Mouse (Mus musculus): Measurements from ENCODE around the gene Itgb8. TPM values are rescaled to one million over a fixed set of nuclear protein-coding genes. Genes with fewer than 3 reads are reported as not detected.

Itgb8 gene
- total RNA-seq (2014; fragmentation: Nextera tagmentation) (not detected in 2 replicates), total RNA-seq (2017) (not detected in 2 replicates)

DNA sequence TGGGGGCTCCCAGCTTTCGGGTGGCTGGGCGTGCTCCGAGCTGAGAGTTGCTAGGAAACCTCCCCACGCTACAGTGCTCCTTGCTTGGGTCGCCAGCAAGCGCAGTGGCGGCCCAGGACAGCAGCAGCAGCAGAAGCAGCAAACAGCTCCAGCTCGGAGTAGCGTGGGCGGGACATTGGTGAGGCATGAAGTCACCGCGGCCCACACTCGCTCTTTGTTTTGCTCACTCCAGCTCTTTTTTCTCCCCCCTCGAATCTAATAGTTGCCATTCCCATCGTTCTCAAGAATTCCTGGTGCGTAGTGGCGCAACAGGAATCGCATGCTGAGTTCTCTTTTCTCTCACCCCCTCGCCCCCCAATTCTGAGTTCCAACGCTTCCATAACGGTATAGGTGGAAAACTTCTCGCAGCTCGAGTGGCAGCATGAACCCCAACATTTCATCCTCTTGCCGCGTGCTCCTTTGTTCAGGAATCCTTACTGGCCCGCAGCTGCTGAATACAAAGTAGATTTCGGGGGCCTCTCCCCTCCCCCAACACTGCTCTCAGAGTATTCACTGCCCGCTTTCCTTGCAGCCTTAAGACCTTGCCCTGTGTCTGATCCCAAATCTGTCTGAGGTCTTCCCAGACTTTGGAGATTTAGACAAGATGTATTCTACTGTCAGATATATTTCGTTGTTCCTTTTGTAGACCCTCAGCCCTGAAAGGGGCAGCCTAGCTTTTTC is at the start of gene Itgb8:
Itgb8 (minus strand) TSS at position 107 of the 720 bp plus-strand sequence.
- ATAC-seq (replicated peaks; ENCODE audit: poor library complexity, severe bottlenecking), result peak; percentile 80

DNA sequence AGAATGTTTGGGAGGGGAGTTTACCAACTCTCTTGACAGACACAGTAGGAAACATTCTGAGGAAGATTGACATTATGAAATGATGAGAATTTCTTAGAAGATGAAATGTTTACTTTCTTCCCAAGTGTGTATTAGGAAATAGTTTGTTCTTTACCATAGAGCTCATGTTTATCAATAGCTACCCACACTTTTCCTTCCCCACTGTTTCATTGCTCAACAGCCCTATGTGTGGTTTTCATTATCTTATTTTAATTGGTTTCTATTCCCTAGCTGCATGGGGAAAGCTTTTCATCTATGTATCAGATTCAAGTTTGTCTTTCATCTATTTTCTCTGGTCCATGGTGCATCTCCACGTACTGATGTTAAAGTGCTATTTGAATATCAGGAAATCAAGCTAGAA is 37.7 kb upstream of the Itgb8 start:
- peak; percentile 95 for ATAC-seq (replicated peaks; ENCODE audit: poor library complexity, severe bottlenecking)

DNA sequence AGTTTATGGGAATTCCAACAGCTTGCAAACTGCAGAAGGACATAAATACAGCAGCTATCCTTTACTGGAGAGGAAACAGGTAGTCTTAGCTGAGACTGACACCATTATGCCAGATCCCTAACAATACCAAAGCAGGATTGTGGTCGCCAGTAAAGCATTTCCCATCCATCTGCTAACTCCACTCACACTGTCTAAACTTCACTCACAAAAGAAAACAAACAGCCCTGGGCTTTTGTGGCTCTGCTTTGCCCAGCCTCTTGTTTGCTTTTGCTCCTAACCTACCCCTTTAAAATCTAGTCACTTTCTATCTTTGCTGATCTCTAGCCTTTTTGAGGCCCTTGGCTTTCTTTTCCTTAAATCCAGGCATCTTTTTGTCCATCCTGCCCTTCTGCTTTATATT is 35.0 kb upstream of the Itgb8 start:
- ATAC-seq (replicated peaks; ENCODE audit: poor library complexity, severe bottlenecking), result no peak

DNA sequence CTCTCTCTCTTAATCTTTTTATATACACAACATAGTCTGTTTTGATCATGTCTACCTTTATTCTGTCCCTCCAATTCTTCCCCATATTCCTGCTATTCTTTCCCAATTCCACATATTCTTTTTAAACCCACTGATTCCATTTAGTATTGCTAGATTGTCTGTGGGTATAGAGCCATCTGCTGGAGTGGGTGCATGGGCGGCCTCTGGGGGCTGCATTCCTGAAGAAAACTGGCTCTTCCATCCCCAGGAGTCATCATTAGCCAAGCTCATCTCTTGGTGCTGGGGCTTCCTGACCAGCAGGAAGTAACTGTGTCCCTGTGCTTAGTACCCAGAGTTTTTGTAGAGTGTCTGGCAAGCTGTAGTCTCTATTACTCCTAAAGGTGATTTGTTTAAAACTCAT is 33.4 kb upstream of the Itgb8 start:
- no peak for ATAC-seq (replicated peaks; ENCODE audit: poor library complexity, severe bottlenecking)

DNA sequence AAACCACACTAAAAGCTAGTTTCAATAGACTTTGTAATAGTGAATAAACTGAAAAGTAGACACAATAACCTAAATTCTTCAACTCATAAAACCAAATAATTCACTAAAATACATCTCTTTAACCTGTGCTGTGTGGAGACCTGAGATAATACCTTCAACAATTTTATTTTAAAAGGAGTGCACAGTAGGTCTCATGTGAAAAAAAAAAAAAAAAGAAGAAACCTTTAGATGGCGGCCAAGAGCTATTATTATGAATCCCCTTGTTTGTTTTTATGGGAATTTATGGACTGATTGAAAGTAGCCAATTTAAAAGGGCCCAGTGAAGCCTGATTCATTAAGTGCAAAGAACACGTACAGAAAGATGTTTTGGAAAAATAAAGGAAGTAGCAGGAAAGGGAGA is 31.4 kb upstream of the Itgb8 start:
- ATAC-seq (replicated peaks; ENCODE audit: poor library complexity, severe bottlenecking), result no peak

DNA sequence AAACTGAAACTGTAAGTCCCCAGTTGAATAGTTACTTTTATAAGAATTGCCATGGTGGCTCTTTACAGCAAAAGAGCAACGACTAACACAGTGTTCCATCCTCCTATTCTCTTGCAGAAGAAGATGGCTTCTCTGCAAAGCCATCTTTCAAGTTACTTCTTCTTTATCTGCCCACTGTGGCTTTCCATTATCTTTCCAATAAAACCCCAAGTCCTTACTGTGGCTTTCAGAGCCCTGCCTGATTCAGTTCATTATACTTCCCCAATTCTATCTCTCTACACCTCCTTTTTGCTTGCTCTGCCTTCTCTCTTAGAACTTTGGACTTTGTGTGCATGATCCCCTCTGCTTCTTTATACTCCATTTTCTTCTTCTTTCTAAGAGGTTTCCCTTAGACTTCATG is 30.1 kb upstream of the Itgb8 start:
- ATAC-seq (replicated peaks; ENCODE audit: poor library complexity, severe bottlenecking), result peak; percentile 85

DNA sequence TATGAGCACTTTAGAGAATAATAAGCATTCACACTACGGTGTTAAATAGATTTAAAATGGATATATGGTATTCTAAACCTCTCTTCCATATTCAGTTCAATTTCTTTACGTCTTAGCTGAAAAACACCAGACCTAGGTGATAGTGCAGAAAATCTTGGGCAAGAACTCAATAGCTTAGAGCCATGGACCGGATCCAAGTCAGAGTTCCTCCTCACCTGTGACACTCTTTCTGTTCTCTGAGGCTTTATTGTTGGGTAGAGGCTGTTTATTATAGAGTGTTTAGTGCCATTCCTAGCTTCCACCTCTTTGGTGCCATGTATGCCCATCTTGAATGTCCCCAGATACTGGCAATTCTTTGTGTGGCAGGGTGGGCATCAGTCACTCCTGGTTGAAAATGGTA is 25.9 kb upstream of the Itgb8 start:
- no peak for ATAC-seq (replicated peaks; ENCODE audit: poor library complexity, severe bottlenecking)

DNA sequence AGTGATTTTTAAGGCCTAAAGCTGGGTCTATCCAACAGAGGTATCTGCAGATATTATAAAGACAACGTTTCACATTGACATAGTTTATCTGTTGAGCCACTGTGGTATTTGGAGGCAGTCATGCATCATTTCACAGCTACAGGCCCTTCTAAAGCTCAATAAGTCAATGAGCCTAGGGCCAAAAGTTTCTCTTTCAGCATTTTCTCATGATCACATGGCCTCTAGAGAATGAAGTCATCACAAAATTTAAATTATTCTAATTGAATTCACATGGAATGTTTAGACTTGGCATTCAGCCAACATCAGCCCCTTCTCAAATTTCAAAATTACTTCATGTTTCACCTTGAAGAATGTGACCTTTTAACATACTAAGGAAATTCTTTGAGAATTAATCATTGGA is 10.0 kb upstream of the Itgb8 start:
- ATAC-seq (replicated peaks; ENCODE audit: poor library complexity, severe bottlenecking), result no peak

DNA sequence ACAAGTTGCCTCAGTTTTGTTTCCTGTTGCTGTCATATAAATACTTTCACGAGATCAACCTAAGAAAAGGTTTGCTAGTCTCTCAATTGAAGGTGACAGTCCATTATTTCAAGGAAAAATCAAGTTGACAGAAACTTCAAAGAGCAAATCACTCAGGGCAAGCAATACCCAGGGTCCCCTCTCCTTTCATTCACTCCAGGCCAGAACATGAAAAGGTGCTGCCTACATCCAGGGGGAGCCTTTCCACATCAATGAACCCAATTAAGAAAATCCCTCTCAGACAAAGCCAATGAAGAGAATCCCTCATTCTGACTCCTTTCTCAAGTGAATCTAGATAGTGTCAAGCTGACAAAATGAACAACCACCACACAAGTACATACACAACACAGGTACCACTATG is 2.5 kb upstream of the Itgb8 start:
- no peak for ATAC-seq (replicated peaks; ENCODE audit: poor library complexity, severe bottlenecking)

DNA sequence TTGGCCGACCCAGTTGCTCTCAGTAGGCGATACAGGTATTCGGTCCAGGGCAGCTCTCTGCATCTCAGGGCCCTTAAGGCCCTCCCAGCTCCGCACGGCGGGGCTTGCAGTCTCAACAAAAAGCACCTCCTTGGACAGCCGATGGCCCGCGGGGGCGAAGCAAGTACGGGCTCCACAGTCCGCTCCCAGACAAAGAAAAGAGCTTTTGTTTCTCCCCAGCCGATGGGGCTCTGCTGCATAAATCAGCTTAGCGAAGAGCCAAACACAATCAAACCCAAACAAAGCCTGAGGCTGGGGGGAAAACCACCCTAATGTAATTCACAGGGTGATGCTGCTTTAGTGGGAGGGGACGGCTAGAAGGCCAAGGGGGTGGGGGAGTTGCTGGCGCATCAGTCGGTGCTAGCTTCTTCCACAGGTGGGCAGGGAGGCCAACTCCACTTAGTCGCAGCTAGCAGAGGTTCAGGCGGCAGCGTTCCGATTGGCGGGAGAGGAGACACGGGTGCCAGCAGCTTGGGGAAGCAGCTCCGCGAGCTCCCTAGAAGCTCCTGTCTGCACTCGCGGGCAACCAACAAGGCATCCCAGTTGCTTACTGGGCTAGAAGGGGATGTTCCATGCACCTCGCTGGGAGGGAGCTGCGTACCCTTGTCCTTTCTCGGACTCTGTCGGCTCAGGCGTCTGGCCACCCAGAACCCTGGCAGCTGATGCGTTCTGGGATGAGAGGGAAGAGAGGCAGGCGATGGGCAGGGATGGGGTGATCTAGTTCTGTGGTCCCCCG is 494 bp downstream of the Itgb8 start:
- peak; percentile 86 for ATAC-seq (replicated peaks; ENCODE audit: poor library complexity, severe bottlenecking)

DNA sequence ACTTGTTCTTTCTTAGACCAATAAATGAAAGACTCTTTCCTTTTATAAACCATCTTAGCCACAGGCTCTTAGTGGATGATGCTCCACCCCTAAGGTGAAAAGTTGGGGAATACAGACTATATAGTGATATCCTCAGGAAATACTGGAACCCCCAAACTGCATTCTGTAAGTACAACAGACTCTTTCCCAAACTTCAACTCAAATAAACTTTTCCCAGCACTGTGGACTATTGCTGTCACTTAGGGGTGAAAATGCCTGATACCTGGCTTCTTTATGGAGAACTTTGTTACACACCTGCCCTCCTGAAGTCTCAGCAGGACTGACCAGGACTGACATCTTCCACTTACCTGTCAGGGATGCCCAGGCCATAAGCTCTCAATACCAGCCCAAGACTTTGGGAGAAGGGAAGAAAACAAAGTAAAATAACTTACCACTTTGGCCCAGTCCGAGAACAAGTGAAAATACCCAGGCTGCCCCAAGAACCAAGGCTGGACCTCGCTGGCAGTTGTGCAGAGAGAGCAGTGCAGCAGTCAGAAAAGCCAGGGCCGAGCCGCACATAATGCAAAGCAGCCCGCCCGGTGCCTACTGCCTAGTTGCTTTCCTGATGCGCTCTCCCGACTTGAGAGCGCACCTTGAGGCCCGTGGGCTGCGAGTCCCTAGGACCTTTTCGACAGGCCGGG is 1.2 kb downstream of the Itgb8 start:
- peak; percentile 11; the same call in 1 of the 2 replicates for ATAC-seq (replicated peaks; ENCODE audit: poor library complexity, severe bottlenecking)

DNA sequence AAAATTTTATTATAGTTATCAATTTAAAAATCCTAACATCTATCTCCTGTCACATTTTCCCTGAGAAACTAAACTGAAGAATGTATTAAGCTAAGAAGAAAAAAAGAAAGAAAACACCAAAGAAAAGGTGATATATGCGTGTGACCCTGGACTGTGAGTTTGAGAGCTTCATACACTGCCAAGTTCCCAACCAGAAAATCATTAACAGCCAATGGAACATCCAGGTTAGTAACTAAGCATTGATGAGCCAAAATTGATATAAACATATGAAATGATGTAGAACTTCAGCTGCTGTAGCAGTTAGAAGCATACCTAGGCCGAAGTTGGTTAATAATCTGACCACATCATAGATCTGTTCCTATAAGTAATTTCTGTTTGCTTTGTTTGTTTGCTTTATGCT is 6.8 kb downstream of the Itgb8 start:
- no peak for ATAC-seq (replicated peaks; ENCODE audit: poor library complexity, severe bottlenecking)

DNA sequence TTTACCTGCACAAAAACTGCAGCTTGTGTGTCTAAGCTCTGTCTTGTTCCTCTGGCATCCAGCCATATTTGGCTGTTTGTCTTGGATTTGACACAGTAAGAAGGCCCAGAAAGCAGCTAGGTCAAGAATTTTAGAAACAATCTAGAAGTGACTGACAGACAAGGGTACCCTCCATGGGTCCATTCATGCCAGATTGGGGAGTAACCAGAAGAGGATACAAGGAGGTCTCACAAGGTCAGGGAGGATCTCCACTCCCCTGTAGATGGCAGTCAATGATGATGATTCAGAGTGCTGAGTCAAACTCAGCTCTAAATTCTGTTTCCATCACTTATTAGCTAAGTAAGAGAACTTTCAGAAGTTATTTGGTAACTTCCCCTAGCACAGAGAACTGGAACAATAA is 8.2 kb downstream of the Itgb8 start:
- ATAC-seq (replicated peaks; ENCODE audit: poor library complexity, severe bottlenecking), result peak; percentile 93

DNA sequence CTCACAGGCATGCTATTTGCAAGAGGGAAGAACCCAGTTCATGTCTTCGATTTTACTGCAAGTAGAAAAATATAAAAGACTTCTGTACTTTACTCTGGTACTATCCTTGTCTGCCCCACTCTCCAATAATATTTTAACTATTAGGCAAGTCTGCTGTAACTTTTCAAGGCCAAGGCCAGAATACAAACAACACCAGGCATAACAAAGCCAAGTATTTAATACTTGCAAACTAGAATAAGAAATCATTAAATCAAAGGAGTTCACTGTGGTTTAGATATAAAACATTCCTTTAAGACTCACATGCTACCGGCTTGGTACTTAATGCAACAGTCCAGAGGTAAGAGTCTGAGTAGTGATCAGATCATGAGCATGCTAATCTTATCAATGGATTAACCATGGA is 9.0 kb downstream of the Itgb8 start:
- ATAC-seq (replicated peaks; ENCODE audit: poor library complexity, severe bottlenecking), result no peak

DNA sequence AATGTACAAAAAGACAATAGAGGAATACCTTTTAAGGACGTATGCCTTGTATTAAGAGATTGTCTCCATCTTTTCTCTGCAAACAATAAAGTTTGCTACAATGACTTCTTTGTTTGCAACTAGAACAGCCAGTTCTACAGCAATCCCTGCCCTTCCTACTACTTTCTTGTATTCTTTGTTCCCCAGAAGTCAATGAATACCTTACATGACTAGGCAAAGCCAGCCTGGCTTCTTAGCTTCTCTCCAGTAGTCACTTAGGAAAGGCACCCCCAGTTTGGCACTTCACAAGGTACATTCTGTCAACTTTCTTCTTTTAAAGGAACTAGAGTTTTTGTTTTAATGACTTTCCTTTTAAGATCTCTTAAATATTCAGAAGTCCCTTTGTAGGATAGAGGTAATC is 10.7 kb downstream of the Itgb8 start:
- no peak for ATAC-seq (replicated peaks; ENCODE audit: poor library complexity, severe bottlenecking)

DNA sequence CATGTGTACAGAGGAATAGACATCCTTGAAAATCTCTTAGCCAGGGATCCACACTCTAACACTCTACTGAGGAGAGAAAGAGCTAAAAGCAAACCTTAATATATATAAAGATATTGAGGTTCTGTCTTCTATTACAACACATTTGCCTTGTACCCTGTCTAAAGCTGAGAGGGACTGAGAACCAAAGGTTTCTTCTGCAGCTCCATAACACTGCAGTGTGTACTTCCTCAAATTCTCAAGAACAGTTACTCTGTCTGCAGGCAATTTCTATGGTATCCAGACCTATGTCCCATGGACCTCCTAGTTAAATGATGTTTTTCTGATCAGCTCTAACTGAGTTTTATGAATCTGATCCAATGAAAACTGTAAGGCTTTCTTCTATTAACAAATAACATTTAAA is 13.9 kb downstream of the Itgb8 start:
- peak; percentile 72; the same call in 1 of the 2 replicates for ATAC-seq (replicated peaks; ENCODE audit: poor library complexity, severe bottlenecking)

DNA sequence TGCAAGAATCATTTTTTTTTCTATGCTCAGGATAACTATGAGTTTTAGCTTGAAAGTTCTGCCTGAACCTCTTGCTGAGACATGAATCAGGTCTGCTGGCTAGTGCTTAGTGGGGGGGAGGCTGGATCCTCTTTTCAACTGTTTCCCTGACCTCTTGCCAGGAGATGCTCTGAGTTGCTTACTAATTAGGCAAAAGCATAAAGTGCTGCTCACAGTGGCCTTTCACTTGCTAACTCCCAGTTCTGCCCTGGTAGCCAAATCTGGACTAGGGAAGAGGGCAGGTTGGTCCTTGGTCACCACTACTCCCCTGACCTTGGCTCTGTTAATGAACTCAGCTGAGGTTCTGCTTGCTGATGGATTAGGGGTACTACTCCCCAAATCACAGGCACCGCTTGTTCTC is 19.2 kb downstream of the Itgb8 start:
- ATAC-seq (replicated peaks; ENCODE audit: poor library complexity, severe bottlenecking), result no peak

DNA sequence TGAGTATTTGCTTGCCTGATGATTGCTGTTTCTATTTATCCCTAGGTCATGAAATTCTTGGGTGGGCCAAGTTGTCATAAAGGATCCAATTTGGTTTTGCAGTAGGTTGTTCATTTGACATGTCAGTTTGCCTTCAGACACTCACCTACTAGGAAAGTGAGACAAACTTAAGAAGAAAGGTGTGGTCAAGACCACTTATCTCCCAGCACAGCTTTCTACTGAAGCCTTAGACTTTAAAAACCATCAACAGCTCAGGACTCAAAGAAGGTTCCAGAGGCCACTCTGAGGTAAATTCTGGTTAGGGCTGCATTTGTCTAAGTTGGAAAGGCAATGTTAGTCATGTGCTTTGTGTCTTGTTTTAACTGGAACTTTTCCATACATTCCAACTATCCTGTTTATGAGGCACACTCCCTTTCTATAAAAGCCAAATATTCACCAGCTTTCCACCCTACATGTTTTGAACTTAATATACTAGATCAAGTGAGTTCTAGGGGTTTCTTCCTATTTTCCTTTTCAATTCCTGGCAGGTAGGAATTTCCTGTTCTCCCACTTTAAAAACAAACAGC is 20.8 kb downstream of the Itgb8 start:
- ATAC-seq (replicated peaks; ENCODE audit: poor library complexity, severe bottlenecking), result no peak

DNA sequence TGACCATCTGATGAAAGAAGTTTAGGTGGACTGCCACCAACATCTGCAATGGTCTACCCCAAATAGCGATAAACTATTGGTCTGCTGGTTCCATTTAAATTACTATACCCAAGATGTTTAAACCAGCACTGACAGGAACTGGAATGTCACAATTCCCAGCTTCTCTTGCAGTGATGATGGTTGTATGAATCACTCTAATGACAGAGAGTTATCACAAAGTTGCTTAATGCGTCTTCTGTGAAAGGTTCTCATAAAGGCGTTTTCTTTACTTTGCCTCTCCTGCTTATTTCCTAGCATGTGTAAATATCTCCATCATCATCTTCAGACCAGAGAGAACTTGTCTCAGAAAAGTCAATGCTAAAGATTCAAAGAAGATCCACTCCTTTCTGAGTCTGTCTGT is 23.4 kb downstream of the Itgb8 start:
- ATAC-seq (replicated peaks; ENCODE audit: poor library complexity, severe bottlenecking), result no peak

DNA sequence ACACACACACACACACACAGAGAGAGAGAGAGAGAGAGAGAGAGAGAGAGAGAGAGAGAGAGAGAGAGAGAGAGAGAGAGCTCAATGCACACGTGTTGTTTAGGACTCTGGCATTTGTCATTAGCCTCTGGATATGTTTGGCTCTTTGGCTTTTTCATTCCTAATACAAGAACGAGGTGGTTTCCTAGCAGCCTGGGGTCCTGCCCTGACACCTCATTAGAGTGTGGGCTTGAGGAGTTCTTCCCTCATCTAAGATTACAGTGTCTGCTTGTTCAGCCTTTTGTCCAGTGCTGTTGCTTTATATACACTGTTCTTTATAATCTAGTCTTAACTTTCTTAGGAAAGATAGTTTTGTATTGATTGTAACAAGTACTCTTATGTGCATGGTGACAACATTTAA is 27.1 kb downstream of the Itgb8 start:
- no peak for ATAC-seq (replicated peaks; ENCODE audit: poor library complexity, severe bottlenecking)

DNA sequence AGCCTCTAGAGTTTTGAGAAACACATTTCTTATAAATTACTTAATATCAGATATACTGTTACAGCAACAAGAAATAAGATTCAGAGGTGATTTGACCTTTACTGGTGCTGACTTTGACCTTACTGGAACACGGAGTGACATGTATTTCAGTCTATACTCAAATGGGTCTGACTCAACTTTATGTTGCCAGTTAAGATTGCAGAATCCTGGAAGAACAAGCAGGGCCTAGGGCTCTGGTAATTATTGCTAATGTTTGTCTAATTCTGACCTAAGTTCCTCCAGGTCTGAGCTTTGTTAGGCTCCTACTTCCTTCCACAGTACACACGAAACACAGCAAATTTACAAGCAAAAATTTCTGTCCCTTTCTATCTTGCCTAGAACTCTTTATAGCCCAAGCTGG is 28.0 kb downstream of the Itgb8 start:
- ATAC-seq (replicated peaks; ENCODE audit: poor library complexity, severe bottlenecking), result no peak

Measured in granulocyte monocyte progenitor cell, adult 5-6 weeks (primary cell).